Mouse (Mus musculus) intestine, postnatal 0 days (tissue): ENCODE measurements around the gene Pde4d. TPM values are rescaled to one million over a fixed set of nuclear protein-coding genes. Genes with fewer than 3 reads are reported as not detected.
A peak's percentile ranks its signal among the peaks of the same experiment; 100 is the strongest.

Experiments used
- ATAC-seq: fragments of 200-750 bp; cut with Nextera tagmentation; 2 replicates; pipeline ENCODE4 v1.8.0; 2017; ENCODE audit warnings: mild to moderate bottlenecking, moderate TSS enrichment, moderate library complexity
- H3K27ac ChIP-seq: fragments of 300-500 bp; sonication (generic); 2 replicates; pipeline ENCODE4 v1.5.1; 2014; ENCODE audit warnings: mild to moderate bottlenecking, low read depth, low read length, moderate library complexity
- H3K27me3 ChIP-seq: fragments of 300-500 bp; sonication (generic); replicated peaks from 2 replicates; pipeline ENCODE4 v1.6.1; 2014; ENCODE audit warnings: low read length, mixed read lengths; ENCODE audit not compliant: control insufficient read depth, insufficient read depth
- H3K36me3 ChIP-seq: fragments of 300-500 bp; sonication (generic); 2 replicates; pipeline ENCODE4 v1.6.1; 2014; ENCODE audit warnings: mild to moderate bottlenecking, moderate library complexity; ENCODE audit not compliant: control insufficient read depth, insufficient read depth
- H3K4me1 ChIP-seq: fragments of 300-500 bp; sonication (generic); replicated peaks from 2 replicates; pipeline ENCODE4 v1.6.1; 2014; ENCODE audit warnings: antibody characterized with exemption, low read length, mixed read lengths; ENCODE audit not compliant: control insufficient read depth, insufficient read depth
- H3K4me2 ChIP-seq: fragments of 300-500 bp; sonication (generic); replicated peaks from 2 replicates; pipeline ENCODE4 v1.6.1; 2014; ENCODE audit warnings: low read depth, mild to moderate bottlenecking, moderate library complexity
- H3K4me3 ChIP-seq: fragments of 300-500 bp; sonication (generic); 2 replicates; pipeline ENCODE4 v1.5.1; 2014; ENCODE audit warnings: low read depth, low read length
- H3K9ac ChIP-seq: fragments of 300-500 bp; sonication (generic); 2 replicates; pipeline ENCODE4 v1.6.1; 2014; ENCODE audit warnings: mild to moderate bottlenecking, low read depth, low read length
- H3K9me3 ChIP-seq: fragments of 300-500 bp; sonication (generic); 2 replicates; pipeline ENCODE4 v1.6.1; 2016; ENCODE audit warnings: mixed run types; ENCODE audit not compliant: control insufficient read depth
- CTCF ChIP-seq: sonication (generic); IDR thresholded peaks from 2 replicates; pipeline ENCODE4 v1.5.1; 2016; ENCODE audit warnings: low read depth, mild to moderate bottlenecking, control low read depth, antibody characterized with exemption, moderate library complexity
- WGBS: fragments of 180-500 bp; shearing (Covaris S2); extraction: QIAGEN DNeasy Blood & Tissue Kit; methylation state at CpG from one replicate; pipeline ENCODE4 v1.1.7; 2014; 5-methylcytosine and 5-hydroxymethylcytosine counted together
- polyA plus RNA-seq: library from polyadenylated mRNA; unstranded; fragments of >200 nt; fragmentation: Nextera tagmentation; extraction: Ambion mirVana; gene quantifications from 2 replicates; pipeline ENCODE4 v1.2.1, GENCODE M21; 2015

Pde4d gene
- polyA plus RNA-seq, 1 experiment from 2014 or later = 17.8 TPM

DNA sequence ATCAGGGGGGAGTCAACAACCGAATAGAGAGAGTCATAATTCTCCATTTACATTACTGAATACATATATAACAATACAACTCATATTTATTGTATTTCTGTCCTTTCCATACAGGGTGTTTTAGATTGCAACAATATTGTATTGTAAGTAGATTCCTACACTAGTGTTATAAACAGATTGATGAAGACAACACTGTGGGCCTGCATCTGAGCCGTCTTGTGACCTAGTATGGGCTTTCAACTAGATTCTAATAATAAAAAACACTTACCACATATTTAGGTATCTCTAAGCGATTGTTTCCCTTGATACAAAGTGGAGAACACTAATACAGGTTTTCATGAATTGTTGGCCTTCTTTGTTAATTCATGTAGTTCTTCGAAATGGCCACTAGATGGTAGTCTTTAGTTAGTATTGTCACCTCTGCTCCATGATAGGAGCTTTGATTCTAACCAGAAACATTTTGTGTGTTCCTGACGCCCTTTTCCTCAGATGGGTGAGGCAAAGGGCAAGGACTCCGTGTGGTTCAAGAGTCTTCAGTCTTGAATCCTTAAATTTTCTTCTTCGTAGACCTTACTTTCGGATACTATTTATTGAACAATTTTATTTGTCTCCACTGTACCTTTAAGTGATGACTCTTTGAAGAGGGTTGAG, 779.3 kb downstream of the Pde4d start:
- H3K9ac ChIP-seq = no peak overlapping the region
- H3K4me2 ChIP-seq = peak overlapping the region; percentile 69
- 23% methylated on average over 8 of the region's 8 CpGs for WGBS
- H3K27me3 ChIP-seq = no peaks in the 10 kb centered on the region
- peak; percentile 84 for TF ChIP-seq CTCF
- peak; percentile 52; the same call in 1 of the 2 replicates for ATAC-seq
- H3K4me1 ChIP-seq = no peaks in the 10 kb centered on the region
- peak overlapping the region; percentile 35 for H3K4me3 ChIP-seq
- no peaks in the 10 kb centered on the region for H3K36me3 ChIP-seq
- H3K27ac ChIP-seq = 0 out of 2 replicates have a peak overlapping the region, but pooled peaks have one; percentile 5
- H3K9me3 ChIP-seq = no peaks in the 10 kb centered on the region

DNA sequence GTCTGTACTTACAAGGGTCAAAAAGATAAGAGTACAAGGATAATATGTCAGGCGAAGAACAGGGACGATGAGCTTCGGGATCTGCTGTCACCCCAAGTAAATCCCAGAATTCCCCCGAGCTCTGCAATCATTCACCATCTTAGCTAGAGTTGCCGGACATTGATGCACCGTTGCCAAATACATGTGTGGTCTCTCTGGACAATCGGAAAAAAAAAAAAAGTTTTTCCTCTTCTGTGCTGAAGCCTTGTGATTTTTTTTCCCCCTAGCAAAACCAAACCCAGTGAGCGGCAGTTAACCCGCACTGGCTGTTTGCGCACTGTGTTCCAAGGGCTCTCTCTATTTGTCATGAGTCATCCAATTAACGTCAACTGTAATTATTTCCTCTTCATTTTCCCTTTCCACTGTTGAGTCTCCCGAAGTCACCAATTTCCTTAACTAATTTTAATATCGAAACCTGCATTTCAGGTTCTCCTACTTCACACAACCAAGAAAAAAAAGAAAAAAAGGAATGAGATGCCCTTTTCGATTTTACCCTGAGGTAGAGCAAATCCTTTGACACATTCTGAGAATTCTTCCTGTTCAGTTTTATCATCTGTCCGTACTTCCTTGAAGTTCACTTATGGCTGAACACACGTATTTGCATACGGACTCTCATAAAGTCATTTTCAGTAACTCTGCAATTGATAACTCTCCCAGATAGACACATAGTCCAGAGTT, 780.0 kb downstream of the Pde4d start:
- ATAC-seq = peak; percentile 76
- no peak for TF ChIP-seq CTCF
- H3K27ac ChIP-seq = peak overlapping the region; percentile 46
- no peak overlapping the region for H3K9ac ChIP-seq
- H3K4me1 ChIP-seq = no peaks in the 10 kb centered on the region
- WGBS = 19% methylated on average over 17 of the region's 17 CpGs
- no peaks in the 10 kb centered on the region for H3K27me3 ChIP-seq
- H3K4me3 ChIP-seq = peak overlapping the region; percentile 35
- H3K36me3 ChIP-seq = no peaks in the 10 kb centered on the region
- H3K4me2 ChIP-seq = peak overlapping the region; percentile 69
- H3K9me3 ChIP-seq = no peaks in the 10 kb centered on the region

- peak overlapping the region; percentile 35 for H3K4me3 ChIP-seq
- WGBS = 24% methylated on average over 13 of the region's 13 CpGs
- H3K4me2 ChIP-seq = peak overlapping the region; percentile 69
- ATAC-seq = peak; percentile 45; the same call in 1 of the 2 replicates
- TF ChIP-seq CTCF = no peak
- H3K27ac ChIP-seq = peak overlapping the region; percentile 46
- H3K4me1 ChIP-seq = no peaks in the 10 kb centered on the region
- H3K36me3 ChIP-seq = no peaks in the 10 kb centered on the region
- H3K9ac ChIP-seq = no peak overlapping the region
- no peaks in the 10 kb centered on the region for H3K9me3 ChIP-seq
- H3K27me3 ChIP-seq = no peaks in the 10 kb centered on the region
These were observed 780.7 kb downstream of the Pde4d start for GRCm38 (mm10) chr13:109230335-109230987.

- no peak for TF ChIP-seq CTCF
- H3K27ac ChIP-seq = no peak overlapping the region
- H3K27me3 ChIP-seq = no peaks in the 10 kb centered on the region
- 58% methylated on average over 18 of the region's 18 CpGs for WGBS
- no peaks in the 10 kb centered on the region for H3K9me3 ChIP-seq
- no peak overlapping the region for H3K9ac ChIP-seq
- H3K4me3 ChIP-seq = no peak overlapping the region
- H3K4me1 ChIP-seq = no peaks in the 10 kb centered on the region
- no peak for ATAC-seq
- no peak overlapping the region for H3K4me2 ChIP-seq
- H3K36me3 ChIP-seq = no peaks in the 10 kb centered on the region
These were observed 782.2 kb downstream of the Pde4d start for GRCm38 (mm10) chr13:109231848-109232460.

GRCm38 (mm10) chr13:109232531-109232930, 782.8 kb downstream of the Pde4d start:
- 0 out of 2 replicates have a peak, but pooled peaks have one; percentile 11 for TF ChIP-seq CTCF
- WGBS = 73% methylated on average over 5 of the region's 5 CpGs
- Histone ChIP-seq H3K9me3 (no peaks in the 10 kb centered on the region), H3K27me3 (no peaks in the 10 kb centered on the region), H3K4me1 (no peaks in the 10 kb centered on the region), H3K36me3 (no peaks in the 10 kb centered on the region), H3K27ac (no peak overlapping the region), H3K4me2 (no peak overlapping the region), H3K4me3 (no peak overlapping the region), H3K9ac (no peak overlapping the region)
- ATAC-seq = no peak
